Mouse (Mus musculus) thymus, postnatal 36 days (tissue): ENCODE data around the gene Usp32.
"Not testable (repeated sequence)": the region's sequence is repeated elsewhere in the genome, so short reads cannot be mapped to it uniquely, and the experiment has no call there.

Experiments used
- DNase-seq, 2 experiments: peaks; one replicate each; pipeline ENCODE4 v3.0.0; 2022; ENCODE audit warnings: mixed read lengths in 2 of 2

Usp32 gene

DNA sequence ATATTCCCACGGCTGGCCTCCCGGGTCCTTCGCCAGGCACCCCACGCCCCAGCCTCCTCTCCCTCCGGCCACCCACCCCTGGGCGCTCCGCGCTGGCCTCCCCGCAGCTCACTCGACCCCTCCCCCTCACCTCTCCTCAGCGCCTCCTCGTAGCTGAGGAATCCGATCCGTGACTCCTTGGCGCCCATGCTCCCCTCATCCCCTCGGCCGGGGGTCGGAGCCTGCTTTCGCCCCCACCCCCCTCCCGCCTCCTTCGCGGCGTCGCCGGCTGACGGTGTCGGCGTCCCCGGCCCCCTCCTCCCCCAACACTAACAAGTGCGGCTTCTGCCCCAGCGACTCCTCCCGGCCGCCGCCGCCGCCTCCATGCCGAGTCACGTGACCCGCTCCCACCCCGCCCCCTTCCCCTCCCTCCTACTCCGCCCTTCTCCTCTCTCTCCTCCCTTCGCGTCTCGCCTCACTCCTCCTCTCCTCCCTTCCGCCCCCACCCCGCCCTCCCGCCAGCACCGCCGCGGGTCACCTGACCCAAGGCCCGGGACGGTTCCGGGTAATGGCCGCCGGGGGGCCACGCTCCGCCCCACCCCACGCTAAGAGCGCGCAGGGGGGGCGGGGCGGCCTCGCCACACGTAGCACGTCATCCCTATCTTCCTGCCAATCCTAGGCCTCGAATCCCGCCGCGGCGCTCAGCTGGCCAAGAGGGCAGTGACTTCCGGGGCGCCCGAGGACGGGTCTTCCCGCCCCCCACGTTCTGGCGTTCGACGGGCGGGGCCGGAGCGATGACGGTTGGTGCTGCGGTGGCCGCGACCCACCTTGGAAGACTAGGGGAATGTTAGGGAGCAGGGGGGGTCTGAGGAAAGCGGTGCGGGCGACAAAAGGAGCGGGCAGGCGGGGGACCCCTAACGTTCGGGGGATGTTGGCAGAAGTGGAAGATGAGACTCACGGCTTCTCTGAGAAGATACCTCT lies at the start of gene Usp32:
Usp32 (minus strand) TSS at position 581 of the 960 bp plus-strand sequence.
- peak; percentile 95 to 98 for DNase-seq

- DNase-seq, result no peak
Observed at GRCm38 (mm10) chr11:85189110-85189509, 49.1 kb upstream of the Usp32 start.

GRCm38 (mm10) chr11:85184839-85185238 lies 44.9 kb upstream of the Usp32 start:
- DNase-seq, result no peak

GRCm38 (mm10) chr11:85184082-85184481 lies 44.1 kb upstream of the Usp32 start:
- peak; percentile 38 to 58 for DNase-seq

DNA sequence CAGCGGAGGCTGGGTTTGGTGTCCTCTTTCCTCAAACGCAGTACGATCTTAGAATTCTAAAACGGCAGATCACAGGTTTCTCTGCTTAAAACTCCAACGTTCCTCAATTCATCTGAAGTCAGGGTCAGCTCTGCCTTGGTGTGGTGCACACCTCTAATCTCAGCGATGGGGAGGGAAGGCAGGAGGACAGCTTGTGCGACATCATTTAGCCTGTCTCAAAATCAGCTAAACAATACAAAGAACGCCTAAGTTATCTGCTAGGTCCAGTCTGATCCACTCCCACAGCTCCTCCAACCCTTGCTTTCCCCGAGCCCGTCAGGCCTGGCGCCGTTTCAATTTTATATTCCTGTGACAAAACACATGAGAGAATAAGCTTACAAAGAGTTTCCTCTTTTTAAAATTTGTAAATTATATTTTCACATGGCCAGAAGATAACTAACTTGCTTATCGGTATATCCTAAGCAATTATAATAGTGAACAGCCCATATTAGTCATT lies 43.4 kb upstream of the Usp32 start:
- DNase-seq, result no peak

GRCm38 (mm10) chr11:85182617-85183283 lies 42.8 kb upstream of the Usp32 start:
- DNase-seq, result peak; percentile 82 to 83

GRCm38 (mm10) chr11:85178413-85178812 lies 38.5 kb upstream of the Usp32 start:
- DNase-seq, result no peak

DNA sequence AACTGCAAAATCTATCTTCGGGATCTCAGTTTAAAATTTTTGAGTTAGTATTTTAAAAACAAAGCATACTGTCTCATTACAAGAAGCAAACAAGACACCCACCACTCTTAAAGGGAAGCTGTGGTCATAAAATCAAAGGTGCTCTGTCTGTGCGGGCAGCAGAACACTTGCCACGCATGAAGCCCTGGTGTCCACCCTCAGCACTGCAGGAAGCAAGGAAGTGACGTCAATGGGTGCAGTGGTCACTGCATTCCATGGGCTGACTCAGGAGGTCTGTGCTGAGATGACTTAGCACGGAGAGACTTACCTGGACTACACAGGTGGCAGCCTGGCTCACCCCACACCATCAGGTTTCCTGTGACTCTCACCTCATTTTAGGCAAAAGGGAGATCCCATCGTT lies 37.8 kb upstream of the Usp32 start:
- DNase-seq, result no peak

- DNase-seq, result no peak
Observed at GRCm38 (mm10) chr11:85175941-85176340, 36.0 kb upstream of the Usp32 start.

GRCm38 (mm10) chr11:85170833-85171232 lies 30.9 kb upstream of the Usp32 start:
- no peak for DNase-seq

DNA sequence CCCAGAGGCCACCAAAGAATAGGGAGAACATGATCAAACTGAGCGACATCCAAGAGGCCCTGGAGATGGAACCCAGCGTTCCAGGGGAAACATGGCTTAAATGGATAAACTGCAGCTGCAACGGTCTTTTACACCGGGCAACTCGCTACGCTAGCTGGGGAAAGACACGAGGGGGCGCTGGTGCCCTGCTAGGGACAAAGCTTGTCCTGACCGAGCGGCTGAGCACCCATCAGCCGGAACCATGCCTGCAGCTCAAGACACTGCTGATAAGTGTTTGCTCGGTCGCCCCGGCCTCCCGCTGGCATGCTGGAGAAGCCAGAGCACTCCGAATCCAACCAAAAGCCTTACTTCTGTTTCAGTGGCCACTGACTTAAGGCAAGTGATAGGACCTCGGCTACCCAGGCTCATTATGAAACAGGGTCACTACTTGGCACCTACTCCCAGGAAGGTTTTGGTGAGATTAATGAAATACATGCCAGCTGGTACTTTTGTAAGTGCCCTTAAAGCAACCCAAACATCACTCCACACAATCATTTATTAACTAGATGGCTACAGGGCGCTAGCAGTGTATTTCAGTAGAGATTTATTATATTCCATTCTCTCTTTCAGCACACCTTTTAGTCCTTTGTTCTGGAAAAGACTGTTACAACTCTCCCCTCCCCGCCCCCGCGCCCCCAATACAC lies 30.2 kb upstream of the Usp32 start, which contains the start of gene 1700125H20Rik:
1700125H20Rik (plus strand) TSS at position 347 of the 683 bp plus-strand sequence.
- DNase-seq, result peak; percentile 84 to 89

GRCm38 (mm10) chr11:85167503-85167902 lies 27.5 kb upstream of the Usp32 start:
- DNase-seq, result no peak

GRCm38 (mm10) chr11:85164371-85164770 lies 24.4 kb upstream of the Usp32 start:
- DNase-seq, result no peak

GRCm38 (mm10) chr11:85163014-85163413 lies 23.1 kb upstream of the Usp32 start:
- DNase-seq, result not testable (repeated sequence)

- DNase-seq, result no peak
Observed at GRCm38 (mm10) chr11:85157301-85157700, 17.3 kb upstream of the Usp32 start.

DNA sequence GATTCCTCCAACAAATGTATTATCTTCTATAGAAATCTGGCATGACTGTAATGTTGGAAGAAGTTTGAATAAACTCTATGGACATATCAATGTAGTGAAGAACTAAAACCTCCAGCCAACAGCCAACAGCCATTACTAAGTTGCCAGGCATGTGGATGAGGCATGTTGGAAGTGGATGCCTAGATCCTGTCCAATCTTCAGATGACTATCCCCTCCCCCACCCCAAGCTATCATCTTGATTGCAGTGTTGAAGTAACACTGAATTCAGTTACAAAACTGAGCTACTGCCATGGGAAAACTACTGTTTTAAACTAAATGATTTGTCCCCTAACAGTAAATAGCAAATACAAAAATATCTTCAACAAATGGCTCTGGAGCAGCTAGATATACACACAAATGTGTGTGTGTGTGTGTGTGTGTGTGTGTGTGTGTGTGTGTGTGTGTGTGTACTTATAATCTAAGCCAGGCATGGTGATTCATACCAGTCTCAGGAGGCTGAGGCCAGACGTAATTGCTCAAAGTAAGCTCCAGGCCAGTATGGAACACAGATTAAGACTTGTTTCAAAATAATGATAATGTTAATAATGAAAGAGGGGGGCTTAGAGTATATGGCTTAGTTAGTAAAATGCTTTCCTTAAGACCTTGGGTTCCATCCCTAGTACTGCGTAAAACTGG lies 12.4 kb upstream of the Usp32 start:
- no peak for DNase-seq

DNA sequence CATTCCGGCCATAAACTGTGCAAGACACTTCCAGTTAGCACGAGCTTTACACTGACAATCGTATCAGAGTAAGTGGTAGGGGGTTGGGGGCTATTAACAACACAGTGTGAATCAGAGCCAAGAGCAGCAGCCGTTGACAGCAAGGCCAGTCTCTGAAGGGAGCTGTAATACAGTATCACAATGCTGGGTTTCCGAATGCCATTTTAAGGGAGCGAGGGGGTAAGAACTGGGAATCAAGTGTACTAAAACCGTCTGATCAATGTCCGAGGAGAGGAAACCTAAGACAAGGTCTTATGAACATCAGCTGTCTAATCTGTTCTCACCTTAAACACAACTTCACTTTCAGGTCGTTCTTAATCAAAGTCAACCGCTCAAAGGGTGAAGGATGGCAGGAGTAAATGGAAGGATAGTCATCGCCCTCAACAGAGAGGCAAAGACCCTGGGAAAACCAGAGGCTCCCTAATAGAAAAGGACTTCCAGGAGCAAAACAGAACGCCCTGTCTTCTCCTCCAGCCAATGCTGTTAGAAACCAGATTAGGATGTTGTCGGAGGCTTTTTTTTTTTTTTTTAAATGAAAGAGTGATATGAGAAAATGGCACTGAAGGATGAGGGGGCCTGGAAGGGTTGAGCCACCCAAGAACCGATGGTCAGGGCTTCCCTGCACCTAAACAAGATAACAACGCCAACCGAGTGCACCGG lies 1.0 kb downstream of the Usp32 start:
- peak in 1 of 2 experiments; percentile 2 for DNase-seq

DNA sequence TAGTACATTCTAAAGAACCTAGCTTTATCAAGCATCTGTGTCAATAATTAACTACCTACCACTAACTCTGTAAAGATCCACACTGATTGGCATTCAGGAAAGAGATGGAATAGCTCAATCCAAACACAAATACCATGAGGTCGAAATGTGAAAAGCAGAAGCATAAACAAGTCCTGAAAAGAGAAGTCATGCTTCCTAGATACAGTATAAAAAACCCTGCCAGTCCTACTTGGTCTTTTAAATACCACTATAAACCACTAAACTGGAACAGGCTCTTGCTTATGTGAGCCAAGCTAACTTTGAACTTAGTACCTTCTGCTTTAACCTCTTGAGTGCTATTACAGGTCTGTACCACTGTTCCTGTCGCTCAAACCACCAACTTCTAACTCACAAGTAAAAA lies 8.4 kb downstream of the Usp32 start:
- DNase-seq, result no peak

DNA sequence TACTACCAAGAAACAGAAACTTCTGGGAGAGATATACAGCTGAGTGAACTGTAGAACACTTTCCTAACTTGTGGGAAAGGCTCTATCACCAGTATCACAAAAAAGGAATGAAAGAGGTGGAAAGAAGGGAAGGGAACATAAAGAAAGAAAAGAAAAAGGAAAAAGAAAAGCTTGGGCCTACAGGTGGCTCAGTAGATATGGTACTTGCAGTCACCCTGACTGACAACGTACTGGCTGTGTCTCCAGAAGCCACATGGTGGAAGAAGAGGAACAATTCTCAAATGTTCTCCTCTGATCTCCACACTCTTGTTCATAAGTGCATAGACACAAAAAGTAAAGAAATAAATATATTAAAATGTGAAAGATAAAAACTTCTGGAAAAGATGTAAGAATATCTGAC lies 11.1 kb downstream of the Usp32 start:
- DNase-seq, result no peak

- DNase-seq, result no peak
Observed at GRCm38 (mm10) chr11:85126257-85127102, 13.5 kb downstream of the Usp32 start.
